Mouse (Mus musculus): ENCODE data around the gene Ndufa4l2.

DNA sequence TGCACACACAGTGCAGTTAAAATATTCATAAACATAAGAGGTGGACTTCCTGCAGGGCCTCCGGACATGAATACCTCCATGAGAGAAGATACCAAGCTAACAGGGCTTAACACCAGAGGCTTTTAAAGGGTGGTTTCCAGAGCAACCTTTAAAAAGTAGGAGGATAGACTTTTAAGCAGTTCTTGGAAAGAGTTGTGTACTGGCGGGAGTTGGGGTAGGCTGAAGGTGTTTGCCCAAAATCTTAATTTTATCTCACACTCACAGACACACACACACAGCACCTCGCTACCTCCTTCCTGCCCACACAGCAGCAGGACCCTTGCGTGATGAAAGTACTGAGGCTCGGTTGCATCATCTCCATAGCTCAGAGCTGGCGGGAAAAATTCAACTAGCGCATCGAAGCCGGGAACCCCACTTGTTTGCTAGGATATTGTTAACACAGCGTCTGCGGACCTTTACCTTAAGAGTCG lies 6.9 kb downstream of the Ndufa4l2 start:
- TF ChIP-seq CTCF (IDR thresholded peaks at IDR 0.05; ENCODE audit: low read depth) (no peak), EP300 (IDR thresholded peaks at IDR 0.05; ENCODE audit: low read depth) (peak; percentile 34; the same call in 1 of the 2 replicates)

Data from liver, postnatal 0 days (tissue).